Mouse (Mus musculus): Measurements from ENCODE around the gene Selenon.

The Selenon gene

GRCm38 (mm10) chr4:134546814-134547705, 4.9 kb downstream of the Selenon start:
- DNase-seq (ENCODE audit: low spot score in 2 of 2), result no peak

- peak; percentile 66 to 89 for DNase-seq (ENCODE audit: low spot score in 2 of 2)
Observed at GRCm38 (mm10) chr4:134543261-134543660, 8.7 kb downstream of the Selenon start.

GRCm38 (mm10) chr4:134542726-134543125, 9.2 kb downstream of the Selenon start:
- no peak for DNase-seq (ENCODE audit: low spot score in 2 of 2)

- DNase-seq (ENCODE audit: low spot score in 2 of 2), result no peak
Observed at GRCm38 (mm10) chr4:134538997-134539580, 12.9 kb downstream of the Selenon start.

GRCm38 (mm10) chr4:134535787-134536151, 16.2 kb downstream of the Selenon start:
- no peak for DNase-seq (ENCODE audit: low spot score in 2 of 2)

- DNase-seq (ENCODE audit: low spot score in 2 of 2), result peak; percentile 99
Observed at GRCm38 (mm10) chr4:134534932-134535786, 16.8 kb downstream of the Selenon start, which contains the start of gene Mtfr1l. Mtfr1l (minus strand) TSS chr4:134535387.

GRCm38 (mm10) chr4:134534124-134534886, 17.7 kb downstream of the Selenon start:
- DNase-seq (ENCODE audit: low spot score in 2 of 2), result peak; percentile 60 to 69

- no peak for DNase-seq (ENCODE audit: low spot score in 2 of 2)
Observed at GRCm38 (mm10) chr4:134533421-134533820, 18.5 kb downstream of the Selenon start.

- DNase-seq (ENCODE audit: low spot score in 2 of 2), result no peak
Observed at GRCm38 (mm10) chr4:134532928-134533327, 19.0 kb downstream of the Selenon start.

- DNase-seq (ENCODE audit: low spot score in 2 of 2), result no peak
Observed at GRCm38 (mm10) chr4:134526220-134526619, 25.7 kb downstream of the Selenon start.

GRCm38 (mm10) chr4:134525806-134526205, 26.2 kb downstream of the Selenon start:
- DNase-seq (ENCODE audit: low spot score in 2 of 2), result no peak

GRCm38 (mm10) chr4:134523447-134523846, 28.5 kb downstream of the Selenon start:
- no peak for DNase-seq (ENCODE audit: low spot score in 2 of 2)

GRCm38 (mm10) chr4:134519281-134519680, 32.7 kb downstream of the Selenon start:
- DNase-seq (ENCODE audit: low spot score in 2 of 2), result no peak

GRCm38 (mm10) chr4:134518541-134518940, 33.4 kb downstream of the Selenon start:
- DNase-seq (ENCODE audit: low spot score in 2 of 2), result no peak

- DNase-seq (ENCODE audit: low spot score in 2 of 2), result no peak
Observed at GRCm38 (mm10) chr4:134517719-134518118, 34.2 kb downstream of the Selenon start.

GRCm38 (mm10) chr4:134516981-134517380, 35.0 kb downstream of the Selenon start:
- DNase-seq (ENCODE audit: low spot score in 2 of 2), result peak; percentile 53 to 68

GRCm38 (mm10) chr4:134515614-134516013, 36.4 kb downstream of the Selenon start:
- no peak for DNase-seq (ENCODE audit: low spot score in 2 of 2)

GRCm38 (mm10) chr4:134514309-134514930, 37.5 kb downstream of the Selenon start:
- no peak for DNase-seq (ENCODE audit: low spot score in 2 of 2)

GRCm38 (mm10) chr4:134512798-134513197, 39.2 kb downstream of the Selenon start:
- peak in 1 of 2 experiments; percentile 64 for DNase-seq (ENCODE audit: low spot score in 2 of 2)

- no peak for DNase-seq (ENCODE audit: low spot score in 2 of 2)
Observed at GRCm38 (mm10) chr4:134511730-134512129, 40.2 kb downstream of the Selenon start.

Measured in heart, adult 9 months (tissue).